Mouse (Mus musculus): Measurements from ENCODE around the gene Ftcd. TPM values are rescaled to one million over a fixed set of nuclear protein-coding genes. Genes with fewer than 3 reads are reported as not detected.

Gene Ftcd
- polyA plus RNA-seq, 2 experiments = 19.8 to 29.9 TPM

GRCm38 (mm10) chr10:76537619-76538018 is 37.8 kb upstream of the Ftcd start:
- TF ChIP-seq CTCF (IDR thresholded peaks at IDR 0.05; ENCODE audit: low read depth) (no peak), EP300 (IDR thresholded peaks at IDR 0.05; ENCODE audit: low read depth) (no peak)
- Histone ChIP-seq H3K27me3 (ENCODE audit: control insufficient read depth, insufficient read depth, low read length) (no peaks in the 10 kb centered on the region), H3K36me3 (replicated peaks; ENCODE audit: control insufficient read depth, insufficient read depth, low read depth) (peaks cover 15% of the 10 kb centered on the region), H3K9me3 (ENCODE audit: control insufficient read depth, low read length) (no peaks in the 10 kb centered on the region), H3K27ac (no peak overlapping the region), H3K9ac (replicated peaks) (no peak overlapping the region), H3K4me2 (ENCODE audit: low read depth) (no peak overlapping the region), H3K4me3 (ENCODE audit: insufficient read depth in 1 of 2, low read depth in 2 of 2, low read length in 2 of 2) (no peak overlapping the region), H3K4me1 (replicated peaks; ENCODE audit: control insufficient read depth in 2 of 2, insufficient read depth in 2 of 2, low read length in 1 of 2) (no peaks in the 10 kb centered on the region)
- ATAC-seq (ENCODE audit: insufficient read depth) (no peak), DNase-seq (ENCODE audit: low read depth in 3 of 3, low spot score in 3 of 3) (no peak)
- WGBS (ENCODE audit: insufficient replicate concordance) = 67% methylated on average over 9 of the region's 9 CpGs

GRCm38 (mm10) chr10:76541336-76542085 is 33.9 kb upstream of the Ftcd start:
- ATAC-seq (ENCODE audit: insufficient read depth) = no peak
- no peak overlapping the region for H3K9ac ChIP-seq (replicated peaks)
- no peaks in the 10 kb centered on the region for H3K4me1 ChIP-seq (replicated peaks; ENCODE audit: control insufficient read depth in 2 of 2, insufficient read depth in 2 of 2, low read length in 1 of 2)
- DNase-seq (ENCODE audit: low read depth in 3 of 3, low spot score in 3 of 3) = no peak
- no peaks in the 10 kb centered on the region for H3K27me3 ChIP-seq (ENCODE audit: control insufficient read depth, insufficient read depth, low read length)
- 50% methylated on average over 11 of the region's 11 CpGs for WGBS (ENCODE audit: insufficient replicate concordance)
- no peak overlapping the region for H3K4me2 ChIP-seq (ENCODE audit: low read depth)
- no peak overlapping the region for H3K27ac ChIP-seq
- H3K36me3 ChIP-seq (replicated peaks; ENCODE audit: control insufficient read depth, insufficient read depth, low read depth) = peaks cover 11% of the 10 kb centered on the region
- TF ChIP-seq CTCF (IDR thresholded peaks at IDR 0.05; ENCODE audit: low read depth) (no peak), EP300 (IDR thresholded peaks at IDR 0.05; ENCODE audit: low read depth) (no peak)
- H3K4me3 ChIP-seq (ENCODE audit: insufficient read depth in 1 of 2, low read depth in 2 of 2, low read length in 2 of 2) = no peak overlapping the region
- H3K9me3 ChIP-seq (ENCODE audit: control insufficient read depth, low read length) = no peaks in the 10 kb centered on the region

GRCm38 (mm10) chr10:76542636-76543375 is 32.6 kb upstream of the Ftcd start:
- Histone ChIP-seq H3K4me1 (replicated peaks; ENCODE audit: control insufficient read depth in 2 of 2, insufficient read depth in 2 of 2, low read length in 1 of 2) (no peaks in the 10 kb centered on the region), H3K27me3 (ENCODE audit: control insufficient read depth, insufficient read depth, low read length) (no peaks in the 10 kb centered on the region), H3K27ac (no peak overlapping the region), H3K36me3 (replicated peaks; ENCODE audit: control insufficient read depth, insufficient read depth, low read depth) (peaks cover 12% of the 10 kb centered on the region), H3K4me3 (ENCODE audit: insufficient read depth in 1 of 2, low read depth in 2 of 2, low read length in 2 of 2) (no peak overlapping the region), H3K9me3 (ENCODE audit: control insufficient read depth, low read length) (no peaks in the 10 kb centered on the region), H3K4me2 (ENCODE audit: low read depth) (no peak overlapping the region), H3K9ac (replicated peaks) (no peak overlapping the region)
- no peak for DNase-seq (ENCODE audit: low read depth in 3 of 3, low spot score in 3 of 3)
- TF ChIP-seq CTCF (IDR thresholded peaks at IDR 0.05; ENCODE audit: low read depth) = no peak
- no peak for TF ChIP-seq EP300 (IDR thresholded peaks at IDR 0.05; ENCODE audit: low read depth)
- no peak for ATAC-seq (ENCODE audit: insufficient read depth)
- 33% methylated on average over 10 of the region's 10 CpGs for WGBS (ENCODE audit: insufficient replicate concordance)

- Histone ChIP-seq H3K9ac (replicated peaks) (no peak overlapping the region), H3K27me3 (ENCODE audit: control insufficient read depth, insufficient read depth, low read length) (no peaks in the 10 kb centered on the region), H3K4me1 (replicated peaks; ENCODE audit: control insufficient read depth in 2 of 2, insufficient read depth in 2 of 2, low read length in 1 of 2) (no peaks in the 10 kb centered on the region), H3K36me3 (replicated peaks; ENCODE audit: control insufficient read depth, insufficient read depth, low read depth) (peaks cover 13% of the 10 kb centered on the region), H3K4me2 (ENCODE audit: low read depth) (no peak overlapping the region), H3K4me3 (ENCODE audit: insufficient read depth in 1 of 2, low read depth in 2 of 2, low read length in 2 of 2) (no peak overlapping the region), H3K27ac (no peak overlapping the region), H3K9me3 (ENCODE audit: control insufficient read depth, low read length) (no peaks in the 10 kb centered on the region)
- WGBS (ENCODE audit: insufficient replicate concordance) = 84% methylated on average over 8 of the region's 8 CpGs
- no peak for DNase-seq (ENCODE audit: low read depth in 3 of 3, low spot score in 3 of 3)
- TF ChIP-seq CTCF (IDR thresholded peaks at IDR 0.05; ENCODE audit: low read depth) (no peak), EP300 (IDR thresholded peaks at IDR 0.05; ENCODE audit: low read depth) (no peak)
- no peak for ATAC-seq (ENCODE audit: insufficient read depth)
Measured at GRCm38 (mm10) chr10:76546566-76546965, 28.9 kb upstream of the Ftcd start.

- Histone ChIP-seq H3K27me3 (ENCODE audit: control insufficient read depth, insufficient read depth, low read length) (no peaks in the 10 kb centered on the region), H3K27ac (no peak overlapping the region), H3K4me2 (ENCODE audit: low read depth) (no peak overlapping the region), H3K4me3 (ENCODE audit: insufficient read depth in 1 of 2, low read depth in 2 of 2, low read length in 2 of 2) (no peak overlapping the region), H3K36me3 (replicated peaks; ENCODE audit: control insufficient read depth, insufficient read depth, low read depth) (peaks cover 14% of the 10 kb centered on the region), H3K4me1 (replicated peaks; ENCODE audit: control insufficient read depth in 2 of 2, insufficient read depth in 2 of 2, low read length in 1 of 2) (no peaks in the 10 kb centered on the region), H3K9me3 (ENCODE audit: control insufficient read depth, low read length) (no peaks in the 10 kb centered on the region), H3K9ac (replicated peaks) (no peak overlapping the region)
- DNase-seq (ENCODE audit: low read depth in 3 of 3, low spot score in 3 of 3) (no peak), ATAC-seq (ENCODE audit: insufficient read depth) (no peak)
- TF ChIP-seq CTCF (IDR thresholded peaks at IDR 0.05; ENCODE audit: low read depth) = no peak
- no peak for TF ChIP-seq EP300 (IDR thresholded peaks at IDR 0.05; ENCODE audit: low read depth)
- WGBS (ENCODE audit: insufficient replicate concordance) = 81% methylated on average over 8 of the region's 8 CpGs
Measured at GRCm38 (mm10) chr10:76548218-76548617, 27.2 kb upstream of the Ftcd start.
